Mouse (Mus musculus): ENCODE results near the gene Tuft1.
"Not testable (repeated sequence)": the region's sequence is repeated elsewhere in the genome, so short reads cannot be mapped to it uniquely, and the experiment has no call there.

Tuft1 gene

GRCm38 (mm10) chr3:94659142-94659748 is 573 bp upstream of the Tuft1 start:
- DNase-seq (ENCODE audit: low spot score) = not testable (repeated sequence)

- not testable (repeated sequence) for DNase-seq (ENCODE audit: low spot score)
Measured at GRCm38 (mm10) chr3:94657852-94658739, 576 bp downstream of the Tuft1 start.

GRCm38 (mm10) chr3:94653967-94654366 is 4.7 kb downstream of the Tuft1 start:
- DNase-seq (ENCODE audit: low spot score) = not testable (repeated sequence)

DNA sequence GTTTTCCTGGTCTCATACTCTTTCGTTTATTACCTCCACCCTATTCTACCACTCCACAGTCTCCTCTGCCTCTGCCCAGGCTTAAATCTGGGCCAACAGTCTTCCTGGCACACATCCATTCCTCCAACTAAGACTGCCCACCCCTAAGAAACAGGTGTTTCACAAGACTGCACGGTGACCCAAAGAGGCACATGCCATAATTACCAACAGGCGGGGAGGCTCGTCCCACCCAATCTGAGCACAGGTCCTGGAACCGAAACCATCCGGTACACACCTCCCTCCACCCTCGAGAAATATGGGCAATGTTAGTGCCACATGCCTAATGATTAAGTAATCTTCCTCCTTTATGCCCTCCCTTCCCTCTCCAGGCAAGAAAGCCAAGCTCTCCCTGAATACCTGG is 8.3 kb downstream of the Tuft1 start:
- no peak for DNase-seq (ENCODE audit: low spot score)

- no peak for DNase-seq (ENCODE audit: low spot score)
Measured at GRCm38 (mm10) chr3:94648755-94649590, 9.7 kb downstream of the Tuft1 start.

GRCm38 (mm10) chr3:94642495-94643162 is 16.0 kb downstream of the Tuft1 start, which contains the start of gene Gm10972:
Gene Gm10972, plus strand, starts transcription at chr3:94643112.
- DNase-seq (ENCODE audit: low spot score) = not testable (repeated sequence)

DNA sequence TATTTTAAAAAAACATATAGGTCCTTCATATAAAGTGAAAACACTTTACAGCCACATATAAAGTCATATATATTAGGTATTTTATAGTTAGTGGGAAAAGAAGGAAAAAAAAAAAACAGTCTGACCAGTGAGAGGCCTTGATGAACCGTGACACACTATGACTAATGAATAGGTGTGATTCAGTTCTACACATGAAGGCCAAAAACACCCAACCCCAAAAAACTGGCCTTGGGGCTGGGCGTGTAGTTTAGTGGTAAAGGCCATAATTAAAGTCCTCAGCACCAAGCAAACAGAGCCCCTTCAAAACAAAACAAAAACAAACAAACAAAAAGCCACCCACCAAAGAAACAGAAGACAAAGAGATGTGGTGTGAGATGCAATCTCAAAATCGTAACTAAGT is 28.8 kb downstream of the Tuft1 start:
- DNase-seq (ENCODE audit: low spot score) = no peak

- no peak for DNase-seq (ENCODE audit: low spot score)
Measured at GRCm38 (mm10) chr3:94628712-94629111, 30.0 kb downstream of the Tuft1 start.

- DNase-seq (ENCODE audit: low spot score) = no peak
Measured at GRCm38 (mm10) chr3:94624281-94624680, 34.4 kb downstream of the Tuft1 start.

DNA sequence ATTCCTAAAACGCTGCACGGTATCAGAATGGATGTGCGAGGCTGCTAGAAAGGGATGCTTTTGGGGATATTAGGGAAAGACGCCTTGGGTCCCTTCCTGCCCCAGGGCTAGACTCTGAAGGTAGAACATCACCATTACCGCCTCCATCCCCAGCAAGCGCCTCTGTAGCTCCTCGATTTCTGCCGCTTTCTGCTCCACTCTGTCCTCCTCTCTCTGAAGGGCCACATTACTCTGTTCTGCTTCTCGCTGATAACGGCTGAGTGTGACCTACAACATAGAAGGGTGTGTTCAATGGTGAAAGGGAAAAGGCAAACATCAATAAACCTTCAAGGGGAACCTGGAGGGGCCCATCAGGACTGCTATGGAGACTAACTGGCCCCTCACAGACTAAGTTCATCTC is 36.1 kb downstream of the Tuft1 start:
- DNase-seq (ENCODE audit: low spot score) = no peak

DNA sequence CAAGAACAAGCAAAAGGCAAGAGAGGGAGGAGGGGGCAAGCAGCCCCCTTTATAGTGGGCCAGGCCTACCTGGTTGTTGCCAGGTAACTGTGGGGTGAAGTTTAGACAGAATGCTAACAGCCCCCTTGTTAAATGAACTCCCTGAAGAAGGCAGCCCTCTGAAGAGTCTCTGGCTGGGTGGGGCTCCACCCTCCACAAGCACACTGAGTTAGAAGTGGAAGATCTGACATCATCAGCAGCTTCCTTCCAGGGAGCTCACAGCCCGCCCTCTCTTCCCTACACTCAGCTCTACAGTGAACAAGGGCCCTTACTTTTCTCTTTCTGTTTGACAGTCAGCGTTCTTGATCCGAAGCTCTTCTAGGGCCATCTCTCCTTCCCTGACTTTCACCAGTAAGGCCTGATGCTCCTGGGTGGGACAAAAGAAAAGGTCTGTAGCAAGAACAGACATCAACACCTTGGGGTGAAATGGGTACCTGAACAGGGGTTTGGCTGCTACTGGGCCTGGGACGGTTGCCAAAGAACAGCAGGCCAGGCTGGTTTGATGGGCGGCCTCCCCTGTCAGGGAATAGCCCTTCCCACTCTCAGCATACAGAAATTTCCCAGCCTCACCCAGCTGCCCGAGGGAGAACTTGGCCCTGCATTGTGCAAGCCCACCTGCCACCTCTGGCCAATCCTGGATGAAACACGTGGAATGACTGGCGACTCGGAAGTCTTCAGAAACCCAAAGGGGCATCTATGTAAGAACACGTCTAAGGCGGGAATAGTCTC is 36.7 kb downstream of the Tuft1 start:
- no peak for DNase-seq (ENCODE audit: low spot score)

- DNase-seq (ENCODE audit: low spot score) = peak; percentile 28
Measured at GRCm38 (mm10) chr3:94616717-94617116, 42.0 kb downstream of the Tuft1 start.

DNA sequence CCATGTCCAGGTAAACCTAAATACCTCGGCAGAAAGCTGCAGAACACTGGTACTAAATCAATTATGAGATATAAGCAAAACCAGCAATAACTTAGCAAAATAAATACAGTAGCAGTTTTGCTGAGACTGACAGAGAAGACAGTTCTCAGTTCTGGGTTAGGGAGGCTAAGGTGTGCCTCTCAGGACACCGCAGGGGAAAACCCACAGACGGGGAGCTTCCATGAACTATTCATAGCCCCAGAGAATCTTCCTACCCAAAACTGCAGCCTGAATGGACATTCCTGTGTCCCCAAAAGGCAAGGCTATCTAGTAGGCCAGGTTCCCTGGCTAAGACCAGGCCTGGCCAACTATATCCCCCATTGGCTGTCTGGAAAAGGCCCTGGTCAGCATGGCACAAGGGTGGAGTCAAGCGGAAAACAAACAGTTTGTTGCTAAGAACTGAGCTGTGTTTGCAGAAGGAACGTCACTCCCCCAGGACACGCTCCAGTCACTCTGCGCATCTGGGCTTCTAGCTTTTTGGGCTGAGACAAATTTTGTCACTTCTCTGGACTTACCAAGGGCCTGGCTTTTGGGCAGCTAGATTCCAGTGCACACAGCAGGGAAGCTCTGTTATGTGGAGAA is 45.3 kb downstream of the Tuft1 start:
- no peak for DNase-seq (ENCODE audit: low spot score)

- DNase-seq (ENCODE audit: low spot score) = no peak
Measured at GRCm38 (mm10) chr3:94612274-94612673, 46.4 kb downstream of the Tuft1 start.

GRCm38 (mm10) chr3:94611834-94612233 is 46.8 kb downstream of the Tuft1 start:
- no peak for DNase-seq (ENCODE audit: low spot score)

DNA sequence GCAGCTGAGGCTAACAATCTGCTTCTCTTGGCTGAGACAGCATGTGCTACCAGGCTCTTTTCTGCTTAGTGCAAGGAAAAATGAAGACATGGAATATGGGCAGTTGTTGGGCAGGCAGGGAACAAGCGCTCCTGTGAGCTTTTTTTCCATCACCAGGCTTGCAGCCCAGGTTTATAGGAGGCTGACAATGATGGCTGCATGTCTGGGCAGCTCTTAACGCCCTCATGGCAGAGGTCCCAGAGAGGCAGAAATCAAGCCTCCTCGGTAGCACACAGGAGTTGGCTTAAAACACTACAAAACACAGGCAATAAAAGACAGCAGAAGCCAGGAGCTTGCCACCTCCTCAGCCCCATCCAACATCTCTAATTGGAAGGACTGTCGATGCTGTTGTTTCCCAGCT is 47.3 kb downstream of the Tuft1 start:
- no peak for DNase-seq (ENCODE audit: low spot score)

DNA sequence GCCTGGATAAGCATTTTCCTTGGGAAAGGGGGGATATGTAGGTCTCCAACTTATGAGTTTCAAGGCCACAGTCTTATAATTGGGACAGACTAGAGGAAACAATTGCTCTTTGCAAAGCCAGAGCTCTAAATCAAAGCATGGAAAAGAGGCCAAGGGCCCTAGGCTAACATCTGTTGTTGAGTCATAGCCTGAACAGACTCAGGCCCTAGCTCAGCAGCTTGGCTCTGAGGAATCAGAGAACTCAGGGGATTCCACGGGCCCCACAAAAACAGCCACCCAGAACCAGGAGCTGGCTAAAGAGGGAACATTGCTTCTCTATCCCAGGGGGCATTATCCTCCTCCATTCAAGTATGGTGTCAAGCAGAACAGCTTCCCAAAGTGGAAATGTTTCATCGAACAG is 48.1 kb downstream of the Tuft1 start:
- no peak for DNase-seq (ENCODE audit: low spot score)

DNA sequence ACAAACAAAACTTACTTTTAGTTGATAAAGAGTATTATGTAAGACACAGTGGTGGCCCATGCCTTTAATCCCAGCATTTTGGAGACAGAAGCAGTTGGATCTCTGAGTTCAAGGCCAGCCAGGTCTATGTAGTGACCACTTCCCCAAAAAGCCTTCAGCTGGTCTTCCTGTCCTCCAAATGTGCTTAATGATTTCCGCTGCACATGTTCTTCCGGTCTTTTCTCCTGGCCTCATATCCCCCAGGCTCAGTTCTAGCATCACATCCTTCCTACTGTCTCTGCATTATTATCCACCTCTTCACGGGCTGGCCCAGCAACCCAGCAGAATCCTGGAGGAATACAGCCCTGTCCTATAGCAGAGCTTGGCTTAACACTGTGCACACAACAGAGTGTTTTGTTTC is 49.1 kb downstream of the Tuft1 start:
- no peak for DNase-seq (ENCODE audit: low spot score)

- peak; percentile 52 for DNase-seq (ENCODE audit: low spot score)
Measured at GRCm38 (mm10) chr3:94601959-94602358, 56.7 kb downstream of the Tuft1 start.

- no peak for DNase-seq (ENCODE audit: low spot score)
Measured at GRCm38 (mm10) chr3:94597224-94597779, 61.4 kb downstream of the Tuft1 start.
